Mouse (Mus musculus) CH12.LX (cell line): ENCODE measurements around the gene Fcho1. TPM values are rescaled to one million over a fixed set of nuclear protein-coding genes. Genes with fewer than 3 reads are reported as not detected.

Experiments used
- DNase-seq: peaks from one replicate; pipeline ENCODE4 v3.0.0-alpha.2; 2013; ENCODE audit errors: extremely low read depth
- H3K27ac ChIP-seq: 2 replicates; pipeline ENCODE4 v1.5.1; 2012; ENCODE audit warnings: low read depth, mild to moderate bottlenecking, control low read depth, moderate library complexity; ENCODE audit not compliant: insufficient read depth
- H3K27me3 ChIP-seq: replicated peaks from 2 replicates; pipeline ENCODE3; 2012; ENCODE audit warnings: inconsistent platforms
- H3K36me3 ChIP-seq, 2 experiments: replicated peaks in 1 of 2; 2 replicates each; pipeline versions ENCODE3 to v1.6.1; 2012; ENCODE audit warnings: inconsistent platforms in 1 of 2, low read length in 1 of 2, mild to moderate bottlenecking in 1 of 2, mixed read lengths in 1 of 2, moderate library complexity in 1 of 2; ENCODE audit not compliant: control insufficient read depth in 1 of 2, insufficient read depth in 1 of 2
- H3K4me1 ChIP-seq, 2 experiments: 2 replicates each; pipeline ENCODE4 v1.6.1; 2012; ENCODE audit warnings: inconsistent platforms in 1 of 2, moderate library complexity in 1 of 2; ENCODE audit not compliant: insufficient read depth in 2 of 2, control insufficient read depth in 1 of 2
- H3K4me2 ChIP-seq: 2 replicates; pipeline ENCODE4 v1.6.1; 2012; ENCODE audit warnings: low read depth, mild to moderate bottlenecking, control low read depth; ENCODE audit not compliant: poor library complexity, insufficient read depth, severe bottlenecking
- H3K4me3 ChIP-seq, 3 experiments: fragments of 150-350 bp in 1 of 3; sonication (generic) in 1 of 3; replicated peaks in 1 of 3; 2 replicates each; pipeline versions ENCODE3 to v1.5.1; 2011 to 2012; ENCODE audit warnings: low read depth in 2 of 3, low read length in 2 of 3, mild to moderate bottlenecking in 2 of 3, moderate library complexity in 2 of 3, control low read depth in 1 of 3, improper control_type of control experiment in 1 of 3, inconsistent platforms in 1 of 3, mixed read lengths in 1 of 3; ENCODE audit not compliant: poor library complexity in 1 of 3
- H3K79me2 ChIP-seq: replicated peaks from 2 replicates; pipeline ENCODE4 v1.6.1; 2012; ENCODE audit warnings: mild to moderate bottlenecking, moderate library complexity; ENCODE audit not compliant: control insufficient read depth, poor library complexity, insufficient read depth, severe bottlenecking; ENCODE audit errors: extremely low read depth
- H3K9ac ChIP-seq: 2 replicates; pipeline ENCODE4 v1.6.1; 2012; ENCODE audit warnings: low read depth, mild to moderate bottlenecking, control low read depth, moderate library complexity; ENCODE audit not compliant: insufficient read depth
- H3K9me3 ChIP-seq: replicated peaks from 2 replicates; pipeline ENCODE3; 2012; ENCODE audit warnings: low read length, inconsistent platforms, mixed read lengths
- BHLHE40 ChIP-seq: IDR thresholded peaks from 2 replicates; pipeline ENCODE4 v1.6.1; 2011; ENCODE audit warnings: mild to moderate bottlenecking, low read depth, low read length, improper control_type of control experiment
- CHD1 ChIP-seq: IDR thresholded peaks from 2 replicates; pipeline ENCODE4 v1.6.1; 2012; ENCODE audit warnings: low read depth, low read length, improper control_type of control experiment, inconsistent platforms
- CHD2 ChIP-seq: IDR thresholded peaks from 2 replicates; pipeline ENCODE4 v1.6.1; 2011; ENCODE audit warnings: low read length, improper control_type of control experiment
- CTCF ChIP-seq, 2 experiments: IDR thresholded peaks in 1 of 2; conservative IDR thresholded peaks in 1 of 2; 2 replicates each; pipeline ENCODE4 v1.5.1; 2011 to 2012; ENCODE audit warnings: low read depth in 2 of 2, low read length in 2 of 2, improper control_type of control experiment in 1 of 2, inconsistent platforms in 1 of 2, mild to moderate bottlenecking in 1 of 2, moderate library complexity in 1 of 2
- E2F4 ChIP-seq: IDR thresholded peaks from 2 replicates; pipeline ENCODE4 v1.6.1; 2011; ENCODE audit warnings: low read depth, low read length, improper control_type of control experiment; ENCODE audit not compliant: insufficient replicate concordance
- ELF1 ChIP-seq: IDR thresholded peaks from 2 replicates; pipeline ENCODE4 v1.6.1; 2014; ENCODE audit warnings: low read depth, mild to moderate bottlenecking, inconsistent platforms, low read length, improper control_type of control experiment
- EP300 ChIP-seq: IDR thresholded peaks from 2 replicates; pipeline ENCODE4 v1.6.1; 2011; ENCODE audit warnings: low read length, improper control_type of control experiment
- ETS1 ChIP-seq: conservative IDR thresholded peaks from 2 replicates; pipeline ENCODE4 v1.6.1; 2012; ENCODE audit warnings: low read depth, mild to moderate bottlenecking, inconsistent platforms, low read length, improper control_type of control experiment, moderate library complexity
- GABPA ChIP-seq: IDR thresholded peaks from 2 replicates; pipeline ENCODE4 v1.6.1; 2012; ENCODE audit warnings: low read depth, low read length, improper control_type of control experiment, inconsistent platforms; ENCODE audit not compliant: insufficient replicate concordance
- HCFC1 ChIP-seq: IDR thresholded peaks from 2 replicates; pipeline ENCODE4 v1.6.1; 2012; ENCODE audit warnings: low read depth, mild to moderate bottlenecking, inconsistent platforms, low read length, improper control_type of control experiment
- IRF4 ChIP-seq: IDR thresholded peaks from 2 replicates; pipeline ENCODE4 v1.6.1; 2014; ENCODE audit warnings: low read depth, mild to moderate bottlenecking, inconsistent platforms, low read length, improper control_type of control experiment
- JUN ChIP-seq: IDR thresholded peaks from 2 replicates; pipeline ENCODE4 v1.6.1; 2011; ENCODE audit warnings: low read depth, mild to moderate bottlenecking, low read length, improper control_type of control experiment, moderate library complexity; ENCODE audit not compliant: insufficient read depth
- JUND ChIP-seq: conservative IDR thresholded peaks from 2 replicates; pipeline ENCODE4 v1.6.1; 2011; ENCODE audit warnings: low read depth, low read length, improper control_type of control experiment
- KAT2A ChIP-seq: IDR thresholded peaks from 2 replicates; pipeline ENCODE4 v1.6.1; 2012; ENCODE audit warnings: low read length, improper control_type of control experiment, inconsistent platforms; ENCODE audit not compliant: insufficient replicate concordance
- MAFK ChIP-seq: IDR thresholded peaks from 2 replicates; pipeline ENCODE4 v1.6.1; 2011; ENCODE audit warnings: low read length, improper control_type of control experiment; ENCODE audit not compliant: insufficient replicate concordance
- MAX ChIP-seq: IDR thresholded peaks from 2 replicates; pipeline ENCODE4 v1.6.1; 2011; ENCODE audit warnings: low read length, improper control_type of control experiment
- MAZ ChIP-seq: IDR thresholded peaks from 2 replicates; pipeline ENCODE4 v1.6.1; 2012; ENCODE audit warnings: low read depth, mild to moderate bottlenecking, inconsistent platforms, low read length, improper control_type of control experiment, moderate library complexity
- MEF2A ChIP-seq: IDR thresholded peaks from 2 replicates; pipeline ENCODE4 v1.6.1; 2014; ENCODE audit warnings: low read depth, mild to moderate bottlenecking, inconsistent platforms, low read length, improper control_type of control experiment, borderline replicate concordance
- MXI1 ChIP-seq: IDR thresholded peaks from 2 replicates; pipeline ENCODE4 v1.6.1; 2011; ENCODE audit warnings: mild to moderate bottlenecking, low read depth, low read length, improper control_type of control experiment
- MYC ChIP-seq: IDR thresholded peaks from 2 replicates; pipeline ENCODE4 v1.6.1; 2011; ENCODE audit warnings: low read depth, mild to moderate bottlenecking, improper control_type of control experiment, low read length
- NELFE ChIP-seq: IDR thresholded peaks from 2 replicates; pipeline ENCODE4 v1.6.1; 2011; ENCODE audit warnings: low read depth, low read length, improper control_type of control experiment
- NRF1 ChIP-seq: IDR thresholded peaks from 2 replicates; pipeline ENCODE4 v1.6.1; 2014; ENCODE audit warnings: low read depth, mild to moderate bottlenecking, inconsistent platforms, low read length, improper control_type of control experiment, moderate library complexity
- PAX5 ChIP-seq: IDR thresholded peaks from 2 replicates; pipeline ENCODE4 v1.6.1; 2012; ENCODE audit warnings: low read length, inconsistent platforms, mixed read lengths
- POLR2A ChIP-seq: IDR thresholded peaks from 2 replicates; pipeline ENCODE4 v1.6.1; 2011; ENCODE audit warnings: low read depth, mild to moderate bottlenecking, improper control_type of control experiment, low read length
- POLR2AphosphoS2 ChIP-seq: IDR thresholded peaks from 2 replicates; pipeline ENCODE4 v1.6.1; 2011; ENCODE audit warnings: low read depth, low read length, improper control_type of control experiment
- RAD21 ChIP-seq: IDR thresholded peaks from 2 replicates; pipeline ENCODE4 v1.6.1; 2011; ENCODE audit warnings: low read depth, mild to moderate bottlenecking, low read length, improper control_type of control experiment, moderate library complexity
- RCOR1 ChIP-seq: conservative IDR thresholded peaks from 2 replicates; pipeline ENCODE4 v1.6.1; 2012; ENCODE audit warnings: low read depth, mild to moderate bottlenecking, inconsistent platforms, low read length, improper control_type of control experiment
- SIN3A ChIP-seq: IDR thresholded peaks from 2 replicates; pipeline ENCODE4 v1.6.1; 2012; ENCODE audit warnings: low read length, improper control_type of control experiment, inconsistent platforms
- SMC3 ChIP-seq: IDR thresholded peaks from 2 replicates; pipeline ENCODE4 v1.6.1; 2011; ENCODE audit warnings: low read depth, low read length, improper control_type of control experiment
- TBP ChIP-seq: conservative IDR thresholded peaks from 2 replicates; pipeline ENCODE4 v1.6.1; 2011; ENCODE audit warnings: low read depth, low read length, improper control_type of control experiment
- TCF12 ChIP-seq: IDR thresholded peaks from 2 replicates; pipeline ENCODE4 v1.6.1; 2014; ENCODE audit warnings: low read depth, mild to moderate bottlenecking, inconsistent platforms, low read length, improper control_type of control experiment
- UBTF ChIP-seq: IDR thresholded peaks from 2 replicates; pipeline ENCODE4 v1.6.1; 2012; ENCODE audit warnings: low read depth, mild to moderate bottlenecking, inconsistent platforms, low read length, improper control_type of control experiment, moderate library complexity
- USF1 ChIP-seq: IDR thresholded peaks from 2 replicates; pipeline ENCODE4 v1.6.1; 2014; ENCODE audit warnings: low read depth, mild to moderate bottlenecking, inconsistent platforms, low read length, improper control_type of control experiment
- USF2 ChIP-seq: conservative IDR thresholded peaks from 2 replicates; pipeline ENCODE4 v1.6.1; 2011; ENCODE audit warnings: low read depth, low read length, improper control_type of control experiment
- ZC3H11A ChIP-seq: IDR thresholded peaks from 2 replicates; pipeline ENCODE4 v1.6.1; 2012; ENCODE audit warnings: low read depth, mild to moderate bottlenecking, inconsistent platforms, low read length, improper control_type of control experiment
- ZKSCAN1 ChIP-seq: IDR thresholded peaks from 2 replicates; pipeline ENCODE4 v1.6.1; 2012; ENCODE audit warnings: low read depth, inconsistent platforms, low read length, improper control_type of control experiment, borderline replicate concordance
- ZMIZ1 ChIP-seq: IDR thresholded peaks from 2 replicates; pipeline ENCODE4 v1.6.1; 2012; ENCODE audit warnings: low read depth, mild to moderate bottlenecking, inconsistent platforms, low read length, improper control_type of control experiment
- ZNF384 ChIP-seq: IDR thresholded peaks from 2 replicates; pipeline ENCODE4 v1.6.1; 2012; ENCODE audit warnings: low read depth, low read length, improper control_type of control experiment, inconsistent platforms
- dilution Hi-C: fragments of 300-500 bp; cut with MboI; formaldehyde crosslinking; loops from 2 replicates; pipeline ENCODE4 v1.14.3; 2020; ENCODE audit warnings: low sequenced_read_pairs; ENCODE audit not compliant: extremely low pct_unique_long_range_greater_than_20kb, extremely low pct_ligation_motif_present
- in situ Hi-C: fragments of 300-500 bp; cut with MboI; formaldehyde crosslinking; loops from 3 replicates; pipeline ENCODE4 v1.14.3; 2019; ENCODE audit warnings: low sequenced_read_pairs, low pct_ligation_motif_present, low pct_unique_long_range_greater_than_20kb, mixed read lengths
- polyA plus RNA-seq: library from polyadenylated mRNA; unstranded; fragments of >175 nt; gene quantifications from 2 replicates; pipeline ENCODE4 v1.2.1, GENCODE M21; 2012; ENCODE audit warnings: low read depth; ENCODE audit not compliant: insufficient read length
- total RNA-seq, 2 experiments: library from RNA; depleted of rRNA; stranded (reverse); fragments of 300-350 nt in 1 of 2; fragments of >200 nt in 1 of 2; gene quantifications; 2 replicates each; pipeline ENCODE4 v1.2.3; 2012 to 2014

The Fcho1 gene
- total and polyA plus RNA-seq, 3 experiments, result 40.2 to 99.8 (median 82.0) TPM

DNA sequence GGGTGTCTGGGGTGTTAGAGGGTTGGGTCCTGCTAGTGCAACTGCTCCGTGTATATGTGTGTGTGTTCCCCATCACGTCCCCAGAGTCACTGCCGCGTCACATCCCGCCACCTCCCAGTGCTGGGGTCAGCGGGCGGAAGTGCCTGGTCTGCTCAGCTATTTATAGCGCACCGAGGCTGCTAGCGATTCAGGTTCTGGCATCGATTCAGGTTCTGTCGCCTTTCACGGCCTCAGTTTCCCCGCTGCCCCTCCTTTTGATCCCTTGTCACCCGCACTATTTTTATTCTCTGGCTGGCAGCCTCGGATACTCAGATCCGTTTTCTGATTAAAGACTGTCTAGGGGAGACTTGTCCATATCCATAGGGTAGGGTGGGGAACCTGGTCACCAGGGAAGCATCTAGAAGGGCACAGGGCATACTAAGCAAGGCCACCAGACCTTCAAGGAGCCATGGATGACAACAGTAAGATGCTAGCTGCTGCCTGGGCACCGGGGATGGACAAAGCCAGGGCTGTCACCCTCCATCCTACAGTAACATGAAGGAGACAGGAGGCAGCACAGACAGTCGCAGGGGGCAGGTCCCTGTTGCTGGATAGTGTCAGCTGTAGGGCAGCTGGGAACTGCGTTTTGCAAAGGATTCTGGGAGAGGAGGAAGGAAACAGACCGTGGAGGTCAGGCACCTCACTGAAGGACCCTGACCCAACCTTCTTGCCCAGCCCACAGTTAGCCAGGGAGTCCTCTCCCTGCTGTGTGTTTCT is 57.1 kb downstream of the Fcho1 start:
- no peak overlapping the region for H3K27ac ChIP-seq
- peak; percentile 66 for DNase-seq

DNA sequence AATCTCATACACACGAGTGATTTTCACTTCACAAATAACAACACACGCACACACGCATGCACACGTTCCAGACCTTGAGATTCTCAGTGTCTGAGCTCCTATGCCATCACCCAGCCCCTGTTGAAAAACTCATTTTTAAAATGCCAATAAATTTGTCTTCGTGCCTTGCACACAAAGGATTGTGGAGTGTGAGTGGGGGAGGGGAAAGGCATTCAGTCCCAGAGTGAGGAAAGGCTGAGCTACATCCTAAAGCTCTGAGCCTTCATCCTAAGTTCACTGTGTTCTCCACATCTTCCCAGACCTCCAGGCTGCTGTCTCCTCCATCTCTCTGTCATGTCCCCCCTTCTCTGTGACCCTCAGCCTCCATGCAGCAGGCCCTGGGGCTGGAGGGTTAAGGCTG is 58.3 kb downstream of the Fcho1 start:
- Histone ChIP-seq H3K79me2 (no peaks in the 10 kb centered on the region), H3K27ac (no peak overlapping the region), H3K9me3 (no peaks in the 10 kb centered on the region), H3K4me3 (no peak overlapping the region), H3K36me3 (no peaks in the 10 kb centered on the region), H3K27me3 (peaks cover 39% of the 10 kb centered on the region), H3K4me1 (peaks cover 23 to 53% of the 10 kb centered on the region in 2 experiments), H3K4me2 (no peak overlapping the region), H3K9ac (no peak overlapping the region)
- dilution Hi-C loops, result no loop called here
- DNase-seq, result no peak
- TF ChIP-seq USF2 (no peak), GABPA (no peak), ELF1 (no peak), CTCF (conservative IDR thresholded peaks at IDR 0.05 in 1 of 2, IDR thresholded peaks at IDR 0.05 in 1 of 2; ENCODE audit: low read depth in 2 of 2, low read length in 2 of 2) (no peak), MXI1 (no peak), BHLHE40 (no peak), RAD21 (no peak), JUND (no peak), KAT2A (no peak), ETS1 (no peak), UBTF (no peak), JUN (no peak), E2F4 (no peak), POLR2AphosphoS2 (no peak), SMC3 (no peak)
- in situ Hi-C loops, result no loop called here

More for the DNA sequence above, 57.1 kb downstream of the Fcho1 start:
- TF ChIP-seq ZKSCAN1 (no peak), PAX5 (no peak), CTCF (conservative IDR thresholded peaks at IDR 0.05 in 1 of 2, IDR thresholded peaks at IDR 0.05 in 1 of 2; ENCODE audit: low read depth in 2 of 2, low read length in 2 of 2) (no peak), MXI1 (no peak), SMC3 (no peak), IRF4 (peak; percentile 35; the same call in 1 of the 2 replicates), TBP (peak; percentile 72; the same call in 1 of the 2 replicates), MEF2A (peak; percentile 95), POLR2A (peak; percentile 44; the same call in 1 of the 2 replicates), GABPA (no peak), RCOR1 (no peak), MAZ (no peak), EP300 (no peak), ZNF384 (no peak), ZC3H11A (no peak), UBTF (no peak), USF2 (no peak), NELFE (no peak), KAT2A (no peak), BHLHE40 (0 out of 2 replicates have a peak, but pooled peaks have one; percentile 10), CHD2 (no peak), ETS1 (peak; percentile 45; the same call in 1 of the 2 replicates), SIN3A (no peak), ELF1 (peak; percentile 82), E2F4 (no peak), TCF12 (peak; percentile 65), NRF1 (no peak), JUN (no peak), MYC (no peak), RAD21 (no peak), POLR2AphosphoS2 (no peak), HCFC1 (peak; percentile 32), ZMIZ1 (no peak), MAX (no peak), USF1 (no peak), CHD1 (no peak), MAFK (0 out of 2 replicates have a peak, but pooled peaks have one; percentile 11), JUND (no peak)
- H3K79me2 ChIP-seq, result no peaks in the 10 kb centered on the region
- H3K4me3 ChIP-seq, result peak overlapping the region; percentile 2 to 34 (median 14)
- H3K9ac ChIP-seq, result peak overlapping the region; percentile 34
- no peaks in the 10 kb centered on the region for H3K36me3 ChIP-seq
- H3K4me1 ChIP-seq, result peaks cover 27 to 64% of the 10 kb centered on the region in 2 experiments
- no peaks in the 10 kb centered on the region for H3K9me3 ChIP-seq
- in situ Hi-C loops (no loop called here), dilution Hi-C loops (no loop called here)
- H3K27me3 ChIP-seq, result peaks cover 39% of the 10 kb centered on the region
- H3K4me2 ChIP-seq, result peak overlapping the region; percentile 42
